Mouse (Mus musculus): ENCODE results near the gene Gm438. TPM values are rescaled to one million over a fixed set of nuclear protein-coding genes. Genes with fewer than 3 reads are reported as not detected.
"Not testable (repeated sequence)": the region's sequence is repeated elsewhere in the genome, so short reads cannot be mapped to it uniquely, and the experiment has no call there.

The Gm438 gene
- total RNA-seq (2021): not detected

- DNase-seq: no peak
Measured at GRCm38 (mm10) chr4:144786483-144786882, at the start of gene Gm438. Gene Gm438, minus strand, starts transcription at chr4:144786583.

- DNase-seq: no peak
Measured at GRCm38 (mm10) chr4:144824706-144825105, 38.3 kb upstream of the Gm438 start.

GRCm38 (mm10) chr4:144823996-144824395 is 37.6 kb upstream of the Gm438 start:
- DNase-seq: no peak

- not testable (repeated sequence) for DNase-seq
Measured at GRCm38 (mm10) chr4:144807135-144807534, 20.8 kb upstream of the Gm438 start.

GRCm38 (mm10) chr4:144803633-144804032 is 17.2 kb upstream of the Gm438 start:
- no peak for DNase-seq

GRCm38 (mm10) chr4:144790141-144790540 is 3.8 kb upstream of the Gm438 start:
- DNase-seq: peak; percentile 11

- DNase-seq: no peak
Measured at GRCm38 (mm10) chr4:144782476-144783197, 3.7 kb downstream of the Gm438 start.

GRCm38 (mm10) chr4:144765722-144766121 is 20.7 kb downstream of the Gm438 start:
- peak; percentile 55 for DNase-seq

- no peak for DNase-seq
Measured at GRCm38 (mm10) chr4:144749139-144749538, 37.2 kb downstream of the Gm438 start.

Other genes with a start within 250 kb of the Gm438 start
- not detected for gene Gm13124, start 221.4 kb downstream of the Gm438 start, total RNA-seq (2021)
- gene Aadacl4, start 172.9 kb downstream of the Gm438 start, total RNA-seq (2021): not detected
- gene Gm436, start 100.2 kb downstream of the Gm438 start, total RNA-seq (2021): not detected
- gene Gm13178, start 65.2 kb downstream of the Gm438 start, total RNA-seq (2021): not detected
- gene Dhrs3, start 106.2 kb upstream of the Gm438 start, total RNA-seq (2021): 10 to 100 TPM; 40.6 to 50.7 TPM

Measured in heart, postnatal 4 days (tissue).